ENCODE assay signal across 8 mouse cellular contexts in genomic region chr14:50945081-50945480, GRCm38 (mm10). TPM values are rescaled to one million over a fixed set of nuclear protein-coding genes. Genes with fewer than 3 reads are reported as not detected.
DNase-seq lines count a peak whose midpoint lies in the region; ATAC-seq and TF ChIP-seq lines count a peak whose summit lies in the region.
"Not testable (repeated sequence)": the region's sequence is repeated elsewhere in the genome, so short reads cannot be mapped to it uniquely, and the experiment has no call there.

No protein-coding gene starts in this region.

- DNase-seq in ES-E14 (ENCODE audit: low read depth, low spot score); gastrocnemius, adult 2 months; layer of hippocampus, adult 2 months (ENCODE audit: low spot score in 2 of 2): not testable (repeated sequence)

- intact Hi-C loops in gastrocnemius, adult 2 months (cut with DNase I): loop anchor here (2.0 kb wide), 1 partner anchor 118 kb away; no protein-coding TSS in a partner anchor

- in situ Hi-C loops in ES-E14 (cut with MboI; ENCODE audit: low sequenced_read_pairs in 2 of 2, unreplicated experiment in 2 of 2): not testable (repeated sequence)

- H3K4me1 ChIP-seq in ES-E14 (ENCODE audit: control insufficient read depth in 2 of 2, insufficient read depth in 2 of 2, low read length in 2 of 2, poor library complexity in 1 of 2); embryonic facial prominence, embryonic 13.5 days; hindbrain, embryonic 13.5 days (replicated peaks); liver, embryonic 16.5 days (ENCODE audit: control insufficient read depth, low read depth, low read length); stomach, embryonic 16.5 days (ENCODE audit: control insufficient read depth, insufficient read depth, low read length): not testable (repeated sequence)
- H3K4me1 ChIP-seq in midbrain, embryonic 15.5 days: peaks cover 14% of the 10 kb centered on the region

- not testable (repeated sequence) for H3K9me3 ChIP-seq in ES-E14 (ENCODE audit: control insufficient read depth, insufficient read depth, low read depth, low read length); embryonic facial prominence, embryonic 13.5 days; hindbrain, embryonic 13.5 days; liver, embryonic 16.5 days (replicated peaks; ENCODE audit: control insufficient read depth, low read length); midbrain, embryonic 15.5 days; stomach, embryonic 16.5 days (replicated peaks; ENCODE audit: control insufficient read depth, low read length)

- H3K36me3 ChIP-seq in ES-E14 (ENCODE audit: control insufficient read depth, insufficient read depth, low read length, poor library complexity, severe bottlenecking); embryonic facial prominence, embryonic 13.5 days; hindbrain, embryonic 13.5 days; liver, embryonic 16.5 days (ENCODE audit: control insufficient read depth, insufficient read depth); midbrain, embryonic 15.5 days (replicated peaks); stomach, embryonic 16.5 days (ENCODE audit: control insufficient read depth, insufficient read depth, low read length): not testable (repeated sequence)

- not testable (repeated sequence) for TF ChIP-seq CTCF in gastrocnemius, adult 2 months (IDR thresholded peaks at IDR 0.05); layer of hippocampus, adult 2 months (conservative IDR thresholded peaks at IDR 0.05)

- H3K9ac ChIP-seq in ES-E14 (ENCODE audit: insufficient read depth, low read depth, low read length, poor library complexity, severe bottlenecking): peak overlapping the region; percentile 83; the same call in 1 of the 2 replicates
- peak overlapping the region; percentile 67 for H3K9ac ChIP-seq in embryonic facial prominence, embryonic 13.5 days
- H3K9ac ChIP-seq in hindbrain, embryonic 13.5 days: peak overlapping the region; percentile 67
- peak overlapping the region; percentile 79 for H3K9ac ChIP-seq in liver, embryonic 16.5 days (ENCODE audit: low read depth, low read length)
- H3K9ac ChIP-seq in midbrain, embryonic 15.5 days: peak overlapping the region; percentile 26
- peak overlapping the region; percentile 72 for H3K9ac ChIP-seq in stomach, embryonic 16.5 days (ENCODE audit: low read length)

- not testable (repeated sequence) for H3K27ac ChIP-seq in ES-E14 (ENCODE audit: insufficient read depth, low read depth, low read length, poor library complexity, severe bottlenecking)
- H3K27ac ChIP-seq in embryonic facial prominence, embryonic 13.5 days: peak overlapping the region; percentile 89
- peak overlapping the region; percentile 89 for H3K27ac ChIP-seq in gastrocnemius, adult 2 months
- peak overlapping the region; percentile 83 for H3K27ac ChIP-seq in hindbrain, embryonic 13.5 days
- peak overlapping the region; percentile 87 for H3K27ac ChIP-seq in layer of hippocampus, adult 2 months
- H3K27ac ChIP-seq in liver, embryonic 16.5 days (ENCODE audit: low read length): peak overlapping the region; percentile 92
- peak overlapping the region; percentile 83 for H3K27ac ChIP-seq in midbrain, embryonic 15.5 days
- H3K27ac ChIP-seq in stomach, embryonic 16.5 days (ENCODE audit: low read length): peak overlapping the region; percentile 88

- peak overlapping the region; percentile 69 for H3K4me2 ChIP-seq in embryonic facial prominence, embryonic 13.5 days
- H3K4me2 ChIP-seq in hindbrain, embryonic 13.5 days: peak overlapping the region; percentile 61
- H3K4me2 ChIP-seq in liver, embryonic 16.5 days (ENCODE audit: low read depth, low read length): peak overlapping the region; percentile 85
- H3K4me2 ChIP-seq in midbrain, embryonic 15.5 days: peak overlapping the region; percentile 55
- peak overlapping the region; percentile 69 for H3K4me2 ChIP-seq in stomach, embryonic 16.5 days (ENCODE audit: low read depth, low read length)

- 13% methylated on average over 6 of the region's 6 CpGs for WGBS in embryonic facial prominence, embryonic 13.5 days
- WGBS in hindbrain, embryonic 13.5 days: 8% methylated on average over 6 of the region's 6 CpGs
- 4% methylated on average over 6 of the region's 6 CpGs for WGBS in liver, embryonic 16.5 days (ENCODE audit: insufficient replicate concordance)
- 10% methylated on average over 6 of the region's 6 CpGs for WGBS in midbrain, embryonic 15.5 days
- WGBS in stomach, embryonic 16.5 days: 7% methylated on average over 6 of the region's 6 CpGs

- peak overlapping the region; percentile 71 to 80 for H3K4me3 ChIP-seq in ES-E14 (ENCODE audit: insufficient read depth in 1 of 2, low read depth in 1 of 2, low read length in 2 of 2, poor library complexity in 1 of 2, severe bottlenecking in 1 of 2)
- peak overlapping the region; percentile 50 for H3K4me3 ChIP-seq in embryonic facial prominence, embryonic 13.5 days
- H3K4me3 ChIP-seq in gastrocnemius, adult 2 months: peak overlapping the region; percentile 77
- H3K4me3 ChIP-seq in hindbrain, embryonic 13.5 days: peak overlapping the region; percentile 47
- H3K4me3 ChIP-seq in layer of hippocampus, adult 2 months: peak overlapping the region; percentile 68
- H3K4me3 ChIP-seq in liver, embryonic 16.5 days (ENCODE audit: low read depth, low read length): peak overlapping the region; percentile 72
- peak overlapping the region; percentile 49 for H3K4me3 ChIP-seq in midbrain, embryonic 15.5 days
- peak overlapping the region; percentile 60 for H3K4me3 ChIP-seq in stomach, embryonic 16.5 days (replicated peaks; ENCODE audit: low read length)

- ATAC-seq in embryonic facial prominence, embryonic 13.5 days (ENCODE audit: insufficient number of reproducible peaks, insufficient read depth, low FRiP score, low TSS enrichment, low read depth); liver, embryonic 16.5 days (ENCODE audit: low read depth); stomach, embryonic 16.5 days (ENCODE audit: insufficient read depth, low FRiP score): not testable (repeated sequence)
- peak; percentile 37; the same call in 1 of the 2 replicates for ATAC-seq in hindbrain, embryonic 13.5 days (ENCODE audit: low FRiP score)
- ATAC-seq in midbrain, embryonic 15.5 days (replicated peaks): peak; percentile 24

- H3K27me3 ChIP-seq in embryonic facial prominence, embryonic 13.5 days; hindbrain, embryonic 13.5 days; liver, embryonic 16.5 days (ENCODE audit: control insufficient read depth, insufficient read depth, low read depth, low read length); midbrain, embryonic 15.5 days (replicated peaks); stomach, embryonic 16.5 days (ENCODE audit: control insufficient read depth, insufficient read depth, low read length): not testable (repeated sequence)

RNA-seq across cellular contexts. Expression of gene Gm49342, which starts 0.8 kb away (rescaled TPM):
- total RNA-seq in ES-E14 (2012; rRNA removed): 25.4 and 26.2 TPM in 2 replicates
- 3.1 TPM in 1 of 2 replicates, not detected in the other for polyA plus RNA-seq in embryonic facial prominence, embryonic 13.5 days (2015; fragmentation: Nextera tagmentation; extraction: Ambion mirVana)
- 1 to 10 TPM; 2.9 to 7.8 TPM for total RNA-seq in gastrocnemius, adult 2 months (2021)
- not detected in 2 replicates for polyA plus RNA-seq in hindbrain, embryonic 13.5 days (2015; fragmentation: Nextera tagmentation; extraction: Ambion mirVana)
- total RNA-seq in layer of hippocampus, adult 2 months (2021): 10 to 100 TPM in 1 of 2 experiments, 1 to 10 TPM in 1; 5.2 to 12.0 TPM
- not detected in 2 replicates for polyA plus RNA-seq in liver, embryonic 16.5 days (2015; fragmentation: Nextera tagmentation; extraction: Ambion mirVana)
- not detected in 2 replicates for polyA plus RNA-seq in midbrain, embryonic 15.5 days (2015; fragmentation: Nextera tagmentation; extraction: Ambion mirVana)
- polyA plus RNA-seq in stomach, embryonic 16.5 days (2015; fragmentation: Nextera tagmentation; extraction: Ambion mirVana): not detected in 2 replicates

RNA-seq across cellular contexts. Expression of gene Pnp2, which starts 10.7 kb away (rescaled TPM):
- 1.1 and 2.2 TPM in 2 replicates for total RNA-seq in ES-E14 (2012; rRNA removed)
- polyA plus RNA-seq in embryonic facial prominence, embryonic 13.5 days (2015; fragmentation: Nextera tagmentation; extraction: Ambion mirVana): 0.39 and 0.65 TPM in 2 replicates
- total RNA-seq in gastrocnemius, adult 2 months (2021): under 1 TPM in 1 of 2 experiments, not detected in 1; 0.47 TPM
- 0.57 and 0.60 TPM in 2 replicates for polyA plus RNA-seq in hindbrain, embryonic 13.5 days (2015; fragmentation: Nextera tagmentation; extraction: Ambion mirVana)
- total RNA-seq in layer of hippocampus, adult 2 months (2021): 1 to 10 TPM in 1 of 2 experiments, under 1 TPM in 1; 0.83 to 1.1 TPM
- polyA plus RNA-seq in liver, embryonic 16.5 days (2015; fragmentation: Nextera tagmentation; extraction: Ambion mirVana): 10.6 and 11.0 TPM in 2 replicates
- 0.45 and 0.57 TPM in 2 replicates for polyA plus RNA-seq in midbrain, embryonic 15.5 days (2015; fragmentation: Nextera tagmentation; extraction: Ambion mirVana)
- 0.69 and 1.6 TPM in 2 replicates for polyA plus RNA-seq in stomach, embryonic 16.5 days (2015; fragmentation: Nextera tagmentation; extraction: Ambion mirVana)

RNA-seq across cellular contexts. Expression of gene Pnp, which starts 14.2 kb away (rescaled TPM):
- total RNA-seq in ES-E14 (2012; rRNA removed): 74.8 and 115 TPM in 2 replicates
- polyA plus RNA-seq in embryonic facial prominence, embryonic 13.5 days (2015; fragmentation: Nextera tagmentation; extraction: Ambion mirVana): 49.3 and 49.7 TPM in 2 replicates
- total RNA-seq in gastrocnemius, adult 2 months (2021): 1 to 10 TPM; 3.6 to 5.9 TPM
- polyA plus RNA-seq in hindbrain, embryonic 13.5 days (2015; fragmentation: Nextera tagmentation; extraction: Ambion mirVana): 24.9 and 27.0 TPM in 2 replicates
- 10 to 100 TPM; 14.0 to 17.1 TPM for total RNA-seq in layer of hippocampus, adult 2 months (2021)
- polyA plus RNA-seq in liver, embryonic 16.5 days (2015; fragmentation: Nextera tagmentation; extraction: Ambion mirVana): 75.2 and 83.1 TPM in 2 replicates
- polyA plus RNA-seq in midbrain, embryonic 15.5 days (2015; fragmentation: Nextera tagmentation; extraction: Ambion mirVana): 20.3 and 21.3 TPM in 2 replicates
- 74.9 and 75.2 TPM in 2 replicates for polyA plus RNA-seq in stomach, embryonic 16.5 days (2015; fragmentation: Nextera tagmentation; extraction: Ambion mirVana)

RNA-seq across cellular contexts. Expression of gene Pip4p1, which starts 14.4 kb away (rescaled TPM):
- 19.4 and 42.3 TPM in 2 replicates for total RNA-seq in ES-E14 (2012; rRNA removed)
- polyA plus RNA-seq in embryonic facial prominence, embryonic 13.5 days (2015; fragmentation: Nextera tagmentation; extraction: Ambion mirVana): 55.6 and 56.9 TPM in 2 replicates
- 10 to 100 TPM; 16.2 to 16.6 TPM for total RNA-seq in gastrocnemius, adult 2 months (2021)
- polyA plus RNA-seq in hindbrain, embryonic 13.5 days (2015; fragmentation: Nextera tagmentation; extraction: Ambion mirVana): 79.0 and 87.9 TPM in 2 replicates
- 10 to 100 TPM; 92.9 to 95.6 TPM for total RNA-seq in layer of hippocampus, adult 2 months (2021)
- polyA plus RNA-seq in liver, embryonic 16.5 days (2015; fragmentation: Nextera tagmentation; extraction: Ambion mirVana): 22.8 and 24.9 TPM in 2 replicates
- 101 and 111 TPM in 2 replicates for polyA plus RNA-seq in midbrain, embryonic 15.5 days (2015; fragmentation: Nextera tagmentation; extraction: Ambion mirVana)
- polyA plus RNA-seq in stomach, embryonic 16.5 days (2015; fragmentation: Nextera tagmentation; extraction: Ambion mirVana): 45.2 and 47.6 TPM in 2 replicates

RNA-seq across cellular contexts. Expression of gene Apex1, which starts 20.3 kb away (rescaled TPM):
- 127 and 205 TPM in 2 replicates for total RNA-seq in ES-E14 (2012; rRNA removed)
- 263 and 305 TPM in 2 replicates for polyA plus RNA-seq in embryonic facial prominence, embryonic 13.5 days (2015; fragmentation: Nextera tagmentation; extraction: Ambion mirVana)
- total RNA-seq in gastrocnemius, adult 2 months (2021): 10 to 100 TPM; 28.0 to 28.1 TPM
- polyA plus RNA-seq in hindbrain, embryonic 13.5 days (2015; fragmentation: Nextera tagmentation; extraction: Ambion mirVana): 225 and 228 TPM in 2 replicates
- 10 to 100 TPM; 70.3 to 73.4 TPM for total RNA-seq in layer of hippocampus, adult 2 months (2021)
- 61.8 and 61.9 TPM in 2 replicates for polyA plus RNA-seq in liver, embryonic 16.5 days (2015; fragmentation: Nextera tagmentation; extraction: Ambion mirVana)
- 190 and 191 TPM in 2 replicates for polyA plus RNA-seq in midbrain, embryonic 15.5 days (2015; fragmentation: Nextera tagmentation; extraction: Ambion mirVana)
- polyA plus RNA-seq in stomach, embryonic 16.5 days (2015; fragmentation: Nextera tagmentation; extraction: Ambion mirVana): 149 and 166 TPM in 2 replicates

Comparison
In these comparisons a context has a peak if more than half of its experiments do, and no peak if none do; other contexts are left out.
1. H3K9ac ChIP-seq: peak in every context shown above with its lines; median percentile 83 in ES-E14; 79 in liver, embryonic 16.5 days; 72 in stomach, embryonic 16.5 days; 67 in embryonic facial prominence, embryonic 13.5 days; 67 in hindbrain, embryonic 13.5 days; 26 in midbrain, embryonic 15.5 days.